Mouse (Mus musculus) E14TG2a.4 (cell line): ENCODE data around the gene Josd1.

Experiments
- CTCF ChIP-seq: conservative IDR thresholded peaks from 2 replicates; pipeline ENCODE4 v1.5.1; 2014; ENCODE audit warnings: low read length
- POU5F1 ChIP-seq: IDR thresholded peaks from 2 replicates; pipeline ENCODE4 v1.6.1; 2014; ENCODE audit warnings: low read length, borderline replicate concordance

GRCm38 (mm10) chr15:79731554-79731953, 43.8 kb upstream of the Josd1 start:
- TF ChIP-seq CTCF (no peak), POU5F1 (no peak)
